Mouse (Mus musculus) ES-Bruce4 (cell line): ENCODE data around the gene Trim2. TPM values are rescaled to one million over a fixed set of nuclear protein-coding genes. Genes with fewer than 3 reads are reported as not detected.
A peak's percentile ranks its signal among the peaks of the same experiment; 100 is the strongest.

Experiments used
- H3K27ac ChIP-seq: 2 replicates; pipeline ENCODE4 v1.5.1; 2012; ENCODE audit warnings: low read length, inconsistent platforms; ENCODE audit not compliant: insufficient read depth
- H3K27me3 ChIP-seq: 2 replicates; pipeline ENCODE4 v1.6.1; 2012; ENCODE audit warnings: mild to moderate bottlenecking, low read length, inconsistent platforms; ENCODE audit not compliant: control insufficient read depth, poor library complexity, insufficient read depth, severe bottlenecking
- H3K36me3 ChIP-seq: 2 replicates; pipeline ENCODE4 v1.6.1; 2012; ENCODE audit warnings: inconsistent platforms, mild to moderate bottlenecking, low read length, moderate library complexity; ENCODE audit not compliant: control insufficient read depth, poor library complexity, insufficient read depth, severe bottlenecking
- H3K4me1 ChIP-seq: one replicate; pipeline ENCODE4 v1.8.1; 2011; ENCODE audit warnings: low read length; ENCODE audit not compliant: control insufficient read depth, insufficient read depth
- H3K4me3 ChIP-seq: 2 replicates; pipeline ENCODE4 v1.5.1; 2011; ENCODE audit warnings: low read depth, mild to moderate bottlenecking, low read length
- H3K9ac ChIP-seq: 2 replicates; pipeline ENCODE4 v1.6.1; 2012; ENCODE audit warnings: low read depth, mild to moderate bottlenecking, inconsistent platforms; ENCODE audit not compliant: poor library complexity, severe bottlenecking
- H3K9me3 ChIP-seq: replicated peaks from 2 replicates; pipeline ENCODE4 v1.6.1; 2012; ENCODE audit warnings: mild to moderate bottlenecking, low read length, inconsistent platforms; ENCODE audit not compliant: control insufficient read depth, poor library complexity, insufficient read depth, severe bottlenecking
- CTCF ChIP-seq: IDR thresholded peaks from one replicate; pipeline ENCODE4 v1.8.1; 2011; ENCODE audit warnings: low read depth, low read length
- EP300 ChIP-seq: IDR thresholded peaks from 2 replicates; pipeline ENCODE4 v1.6.1; 2011; ENCODE audit warnings: low read depth, low read length; ENCODE audit not compliant: insufficient read depth
- POLR2A ChIP-seq: IDR thresholded peaks from one replicate; pipeline ENCODE4 v1.8.1; 2011; ENCODE audit warnings: low read length; ENCODE audit not compliant: insufficient read depth
- polyA plus RNA-seq: library from polyadenylated mRNA; stranded (reverse); fragments of >200 nt; gene quantifications from 2 replicates; pipeline ENCODE4 v1.2.4, GENCODE M21; 2011; ENCODE audit warnings: low read depth; ENCODE audit not compliant: missing spikeins, insufficient read depth, insufficient read length

Gene Trim2
- polyA plus RNA-seq, 1 experiment: 12.8 TPM

GRCm38 (mm10) chr3:84305010-84305692, 1.5 kb downstream of the Trim2 start:
- peaks cover 3% of the 10 kb centered on the region for H3K4me1 ChIP-seq
- peak overlapping the region; percentile 42 for H3K4me3 ChIP-seq
- no peaks in the 10 kb centered on the region; the same call in 1 of the 2 replicates for H3K27me3 ChIP-seq
- no peak overlapping the region for H3K27ac ChIP-seq
- no peaks in the 10 kb centered on the region for H3K36me3 ChIP-seq
- no peaks in the 10 kb centered on the region for H3K9me3 ChIP-seq
- H3K9ac ChIP-seq: no peak overlapping the region
- TF ChIP-seq EP300 (no peak), CTCF (no peak), POLR2A (no peak)

- H3K9ac ChIP-seq: peak overlapping the region; percentile 10; the same call in 1 of the 2 replicates
- H3K4me3 ChIP-seq: peak overlapping the region; percentile 55
- no peaks in the 10 kb centered on the region for H3K9me3 ChIP-seq
- no peak overlapping the region for H3K27ac ChIP-seq
- no peaks in the 10 kb centered on the region; the same call in 1 of the 2 replicates for H3K27me3 ChIP-seq
- H3K36me3 ChIP-seq: no peaks in the 10 kb centered on the region
- TF ChIP-seq EP300 (no peak), CTCF (peak; percentile 48), POLR2A (no peak)
- H3K4me1 ChIP-seq: peaks cover 3% of the 10 kb centered on the region
Measured at GRCm38 (mm10) chr3:84304339-84305009, 2.2 kb downstream of the Trim2 start.

- Histone ChIP-seq H3K4me3 (no peak overlapping the region), H3K4me1 (peaks cover 3% of the 10 kb centered on the region), H3K36me3 (no peaks in the 10 kb centered on the region), H3K9ac (no peak overlapping the region), H3K27me3 (no peaks in the 10 kb centered on the region; the same call in 1 of the 2 replicates), H3K27ac (no peak overlapping the region), H3K9me3 (no peaks in the 10 kb centered on the region)
- no peak for TF ChIP-seq EP300
- TF ChIP-seq CTCF: no peak
- TF ChIP-seq POLR2A: no peak
Measured at GRCm38 (mm10) chr3:84303395-84303949, 3.2 kb downstream of the Trim2 start.

DNA sequence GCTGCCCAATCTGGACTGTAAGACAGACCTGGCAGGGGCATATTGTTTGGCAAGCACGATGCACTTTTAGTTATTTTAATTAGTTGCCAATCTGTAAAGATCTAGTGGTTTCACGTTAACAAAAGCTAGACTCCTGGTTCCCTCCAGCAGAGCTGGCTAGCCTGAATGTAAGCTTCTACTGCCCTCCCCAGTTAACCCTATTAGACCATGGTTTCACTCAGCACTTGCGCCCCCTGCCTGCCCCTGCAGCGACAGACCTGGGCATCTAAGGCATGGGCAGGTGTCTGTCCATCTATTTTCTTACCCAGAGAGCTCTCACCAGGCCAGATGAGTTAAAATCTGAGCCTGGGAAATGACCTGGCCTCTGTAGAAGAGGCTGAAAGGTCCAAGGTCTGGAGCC, 4.4 kb downstream of the Trim2 start:
- TF ChIP-seq EP300 (no peak), CTCF (peak; percentile 81), POLR2A (no peak)
- H3K4me3 ChIP-seq: no peak overlapping the region
- H3K27me3 ChIP-seq: no peaks in the 10 kb centered on the region; the same call in 1 of the 2 replicates
- H3K36me3 ChIP-seq: no peaks in the 10 kb centered on the region
- H3K27ac ChIP-seq: no peak overlapping the region
- no peak overlapping the region for H3K9ac ChIP-seq
- H3K9me3 ChIP-seq: no peaks in the 10 kb centered on the region
- peaks cover 3% of the 10 kb centered on the region for H3K4me1 ChIP-seq

- H3K9me3 ChIP-seq: no peaks in the 10 kb centered on the region
Measured at GRCm38 (mm10) chr3:84301674-84302073, 5.0 kb downstream of the Trim2 start.

DNA sequence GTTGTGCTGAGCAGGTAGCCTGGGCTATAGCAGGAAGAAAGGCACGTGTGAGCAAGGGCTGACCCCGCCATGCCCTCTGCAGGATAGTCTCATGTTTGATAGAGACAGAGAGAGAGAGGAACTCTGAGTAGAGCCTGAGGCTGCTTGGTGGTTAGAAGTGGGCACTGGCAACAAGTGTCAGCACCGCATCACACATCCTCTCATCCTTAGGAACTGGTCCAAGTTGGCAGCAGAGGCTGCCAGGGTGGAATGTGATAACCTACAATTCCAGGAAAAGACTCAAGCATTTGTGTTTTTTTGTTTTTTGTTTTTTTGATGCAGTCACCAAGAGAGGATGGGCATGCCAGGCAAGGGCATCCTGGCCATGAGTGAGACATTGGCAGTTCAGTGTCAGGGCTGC, 8.5 kb downstream of the Trim2 start:
- Histone ChIP-seq H3K27ac (no peak overlapping the region), H3K9ac (no peak overlapping the region), H3K4me1 (no peaks in the 10 kb centered on the region), H3K36me3 (no peaks in the 10 kb centered on the region), H3K27me3 (no peaks in the 10 kb centered on the region; the same call in 1 of the 2 replicates), H3K4me3 (no peak overlapping the region), H3K9me3 (no peaks in the 10 kb centered on the region)
- TF ChIP-seq CTCF: no peak
- TF ChIP-seq POLR2A: no peak
- TF ChIP-seq EP300: no peak

More at GRCm38 (mm10) chr3:84301674-84302073, 5.0 kb downstream of the Trim2 start:
- Histone ChIP-seq H3K36me3 (no peaks in the 10 kb centered on the region), H3K27me3 (no peaks in the 10 kb centered on the region; the same call in 1 of the 2 replicates), H3K4me1 (peaks cover 3% of the 10 kb centered on the region), H3K9ac (no peak overlapping the region), H3K4me3 (no peak overlapping the region), H3K27ac (no peak overlapping the region)
- TF ChIP-seq POLR2A: no peak
- TF ChIP-seq EP300: no peak
- TF ChIP-seq CTCF: no peak
